Mouse (Mus musculus) ES-E14 (cell line): ENCODE measurements around the gene Zfp945.

Experiments
- HCFC1 ChIP-seq: IDR thresholded peaks from 2 replicates; pipeline ENCODE4 v1.6.1; 2012; ENCODE audit warnings: low read length, inconsistent platforms, borderline replicate concordance; ENCODE audit not compliant: insufficient read depth
- ZNF384 ChIP-seq: IDR thresholded peaks from 2 replicates; pipeline ENCODE4 v1.6.1; 2012; ENCODE audit warnings: low read depth, low read length, inconsistent platforms

- TF ChIP-seq ZNF384 (no peak), HCFC1 (no peak)
Observed at GRCm38 (mm10) chr17:22821166-22821565, 45.8 kb downstream of the Zfp945 start.
